Comparison of ENCODE assay signal across 17 mouse cellular contexts in genomic region chr12:105601586-105601985, GRCm38 (mm10). TPM values are rescaled to one million over a fixed set of nuclear protein-coding genes. Genes with fewer than 3 reads are reported as not detected.
DNase-seq lines count a peak whose midpoint lies in the region; ATAC-seq and TF ChIP-seq lines count a peak whose summit lies in the region.
"Had no signal": no experiment of that assay in that cellular context is flagged by ENCODE, and none has a peak within 500 bp of the region (broad histone marks: within the 10 kb centered on the region; RNA-seq: fewer than 3 reads in every experiment).

No protein-coding gene starts in this region.

- no peaks in the 10 kb centered on the region for H3K9me3 ChIP-seq in forebrain, embryonic 14.5 days (replicated peaks; ENCODE audit: control insufficient read depth, low read length)
- no peaks in the 10 kb centered on the region for H3K9me3 ChIP-seq in forebrain, embryonic 12.5 days
- H3K9me3 ChIP-seq in midbrain, embryonic 10.5 days (replicated peaks), result no peaks in the 10 kb centered on the region
- H3K9me3 ChIP-seq in midbrain, embryonic 16.5 days (replicated peaks; ENCODE audit: control insufficient read depth, low read length, poor library complexity, severe bottlenecking), result no peaks in the 10 kb centered on the region
- H3K9me3 ChIP-seq in forebrain, embryonic 16.5 days (ENCODE audit: control insufficient read depth, low read length), result no peaks in the 10 kb centered on the region
- H3K9me3 ChIP-seq: heart, embryonic 15.5 days had no signal

- 29% methylated on average over 6 of the region's 6 CpGs for WGBS in forebrain, embryonic 14.5 days
- WGBS in forebrain, embryonic 12.5 days, result 57% methylated on average over 6 of the region's 6 CpGs
- 73% methylated on average over 6 of the region's 6 CpGs for WGBS in midbrain, embryonic 10.5 days
- WGBS in midbrain, embryonic 16.5 days, result 41% methylated on average over 6 of the region's 6 CpGs
- WGBS in forebrain, embryonic 16.5 days, result 25% methylated on average over 6 of the region's 6 CpGs

- H3K27ac ChIP-seq in forebrain, embryonic 14.5 days (ENCODE audit: low read depth, low read length), result peak overlapping the region; percentile 11; the same call in 1 of the 2 replicates
- H3K27ac ChIP-seq in forebrain, embryonic 12.5 days, result no peak overlapping the region
- H3K27ac ChIP-seq in midbrain, embryonic 10.5 days (replicated peaks), result 0 out of 2 replicates have a peak overlapping the region, but pooled peaks have one; percentile 60
- no peak overlapping the region for H3K27ac ChIP-seq in midbrain, embryonic 16.5 days (ENCODE audit: low read length)
- H3K27ac ChIP-seq in forebrain, embryonic 16.5 days (ENCODE audit: low read length), result no peak overlapping the region
- H3K27ac ChIP-seq: heart, embryonic 15.5 days had no signal

- H3K27me3 ChIP-seq in forebrain, embryonic 14.5 days (replicated peaks; ENCODE audit: control insufficient read depth, insufficient read depth, low read length), result no peaks in the 10 kb centered on the region
- H3K27me3 ChIP-seq in forebrain, embryonic 12.5 days, result peaks cover 7% of the 10 kb centered on the region; the same call in 1 of the 2 replicates
- H3K27me3 ChIP-seq in midbrain, embryonic 10.5 days (ENCODE audit: low read depth, poor library complexity, severe bottlenecking), result peaks cover 54% of the 10 kb centered on the region
- no peaks in the 10 kb centered on the region for H3K27me3 ChIP-seq in midbrain, embryonic 16.5 days (ENCODE audit: control insufficient read depth, insufficient read depth, low read depth, low read length)
- H3K27me3 ChIP-seq in forebrain, embryonic 16.5 days (replicated peaks; ENCODE audit: control insufficient read depth, insufficient read depth, low read length), result no peaks in the 10 kb centered on the region

- no peak overlapping the region for H3K4me3 ChIP-seq in forebrain, embryonic 14.5 days (ENCODE audit: low read depth, low read length)
- no peak overlapping the region for H3K4me3 ChIP-seq in forebrain, embryonic 12.5 days (replicated peaks)
- no peak overlapping the region for H3K4me3 ChIP-seq in midbrain, embryonic 10.5 days
- H3K4me3 ChIP-seq in midbrain, embryonic 16.5 days (ENCODE audit: low read depth, low read length), result no peak overlapping the region
- H3K4me3 ChIP-seq in forebrain, embryonic 16.5 days (replicated peaks; ENCODE audit: low read length), result no peak overlapping the region
- H3K4me3 ChIP-seq: heart, embryonic 15.5 days had no signal

- no peak for TF ChIP-seq CTCF in brain, embryonic 14.5 days (IDR thresholded peaks at IDR 0.05; ENCODE audit: borderline replicate concordance, extremely low read depth, insufficient read depth, insufficient read length)

- DNase-seq in forebrain, embryonic 14.5 days (ENCODE audit: low spot score), result peak; percentile 53
- DNase-seq in midbrain, embryonic 10.5 days (ENCODE audit: low spot score), result no peak
- peak; percentile 68 for DNase-seq in brain, embryonic 14.5 days (ENCODE audit: low read depth)
- no peak for DNase-seq in adrenal gland, postnatal 4 days (ENCODE audit: low spot score in 2 of 2)
- DNase-seq in kidney, adult 9 months, result no peak
- DNase-seq: B cell, adult 2 months; gastrocnemius, postnatal 36 days; kidney, postnatal 25 days; lung, adult 2 months; right cerebral cortex, postnatal 25 days; thymus, postnatal 25 days had no signal

- ATAC-seq in forebrain, embryonic 14.5 days, result 0 out of 2 replicates have a peak, but pooled peaks have one; percentile 18
- no peak for ATAC-seq in forebrain, embryonic 12.5 days (ENCODE audit: low FRiP score)
- no peak for ATAC-seq in midbrain, embryonic 16.5 days
- ATAC-seq in forebrain, embryonic 16.5 days, result peak; percentile 31; the same call in 1 of the 2 replicates
- ATAC-seq: intestine, embryonic 16.5 days had no signal

- no peak overlapping the region for H3K9ac ChIP-seq in forebrain, embryonic 14.5 days (ENCODE audit: low read length)
- H3K9ac ChIP-seq in forebrain, embryonic 12.5 days, result no peak overlapping the region
- H3K9ac ChIP-seq in midbrain, embryonic 16.5 days (ENCODE audit: low read depth, low read length), result no peak overlapping the region
- no peak overlapping the region for H3K9ac ChIP-seq in forebrain, embryonic 16.5 days (replicated peaks; ENCODE audit: low read depth, low read length)
- H3K9ac ChIP-seq: heart, embryonic 15.5 days had no signal

- no peak for TF ChIP-seq POLR2A in brain, embryonic 14.5 days (IDR thresholded peaks at IDR 0.05; ENCODE audit: borderline replicate concordance, extremely low read depth, insufficient read depth, insufficient read length, poor library complexity, severe bottlenecking)

- peaks cover 2% of the 10 kb centered on the region; the same call in 1 of the 2 replicates for H3K4me1 ChIP-seq in forebrain, embryonic 14.5 days (ENCODE audit: control insufficient read depth, insufficient read depth, low read length)
- H3K4me1 ChIP-seq in forebrain, embryonic 12.5 days, result peaks cover 28% of the 10 kb centered on the region
- H3K4me1 ChIP-seq in midbrain, embryonic 10.5 days, result peaks cover 65% of the 10 kb centered on the region
- H3K4me1 ChIP-seq in midbrain, embryonic 16.5 days (ENCODE audit: control insufficient read depth, insufficient read depth, low read length), result no peaks in the 10 kb centered on the region; the same call in 1 of the 2 replicates
- H3K4me1 ChIP-seq in forebrain, embryonic 16.5 days (replicated peaks; ENCODE audit: control insufficient read depth, insufficient read depth, low read length), result peaks cover 6% of the 10 kb centered on the region; the same call in 1 of the 2 replicates

- H3K4me2 ChIP-seq in forebrain, embryonic 14.5 days (ENCODE audit: low read length), result no peak overlapping the region
- H3K4me2 ChIP-seq in forebrain, embryonic 12.5 days, result no peak overlapping the region
- no peak overlapping the region for H3K4me2 ChIP-seq in midbrain, embryonic 16.5 days (ENCODE audit: low read length)
- no peak overlapping the region for H3K4me2 ChIP-seq in forebrain, embryonic 16.5 days (ENCODE audit: low read length)
- H3K4me2 ChIP-seq: heart, embryonic 15.5 days had no signal

- H3K36me3 ChIP-seq in forebrain, embryonic 14.5 days (ENCODE audit: control insufficient read depth, insufficient read depth, low read length), result no peaks in the 10 kb centered on the region
- no peaks in the 10 kb centered on the region for H3K36me3 ChIP-seq in forebrain, embryonic 12.5 days (replicated peaks)
- H3K36me3 ChIP-seq in midbrain, embryonic 10.5 days, result no peaks in the 10 kb centered on the region
- H3K36me3 ChIP-seq in midbrain, embryonic 16.5 days (ENCODE audit: control insufficient read depth, insufficient read depth, low read length), result no peaks in the 10 kb centered on the region
- H3K36me3 ChIP-seq in forebrain, embryonic 16.5 days (ENCODE audit: control insufficient read depth, insufficient read depth), result no peaks in the 10 kb centered on the region
- H3K36me3 ChIP-seq: heart, embryonic 15.5 days had no signal

RNA-seq across cellular contexts. Expression of gene Bdkrb1, which starts 1.3 kb away (rescaled TPM):
- not detected in 2 replicates for polyA plus RNA-seq in forebrain, embryonic 14.5 days (2014; fragmentation: Nextera tagmentation; extraction: Ambion mirVana)
- polyA plus RNA-seq in forebrain, embryonic 12.5 days (2016; fragmentation: Nextera tagmentation; extraction: Ambion mirVana), result 0.24 TPM in 1 of 2 replicates, not detected in the other
- not detected in 2 replicates for polyA plus RNA-seq in midbrain, embryonic 10.5 days (2016; fragmentation: Nextera tagmentation; extraction: Ambion mirVana)
- polyA plus RNA-seq in midbrain, embryonic 16.5 days (2015; fragmentation: Nextera tagmentation; extraction: Ambion mirVana), result 0.14 TPM in 1 of 2 replicates, not detected in the other
- 0.12 TPM in 1 of 2 replicates, not detected in the other for polyA plus RNA-seq in brain, embryonic 14.5 days (2012; rRNA removed)
- 0.19 TPM in 1 of 2 replicates, not detected in the other for polyA plus RNA-seq in forebrain, embryonic 16.5 days (2015; fragmentation: Nextera tagmentation; extraction: Ambion mirVana)
- not detected for total RNA-seq in adrenal gland, postnatal 4 days (2021)
- total RNA-seq: ES-E14 had no signal
- polyA plus RNA-seq: heart, embryonic 15.5 days had no signal

RNA-seq across cellular contexts. Expression of gene Bdkrb2, which starts 38.6 kb away (rescaled TPM):
- polyA plus RNA-seq in forebrain, embryonic 14.5 days (2014; fragmentation: Nextera tagmentation; extraction: Ambion mirVana), result 0.23 TPM in 2 replicates
- 0.35 and 0.40 TPM in 2 replicates for polyA plus RNA-seq in forebrain, embryonic 12.5 days (2016; fragmentation: Nextera tagmentation; extraction: Ambion mirVana)
- 0.46 and 0.72 TPM in 2 replicates for polyA plus RNA-seq in midbrain, embryonic 10.5 days (2016; fragmentation: Nextera tagmentation; extraction: Ambion mirVana)
- polyA plus RNA-seq in midbrain, embryonic 16.5 days (2015; fragmentation: Nextera tagmentation; extraction: Ambion mirVana), result 1.6 and 2.4 TPM in 2 replicates
- polyA plus RNA-seq in brain, embryonic 14.5 days (2012; rRNA removed), result 0.40 and 0.98 TPM in 2 replicates
- polyA plus RNA-seq in forebrain, embryonic 16.5 days (2015; fragmentation: Nextera tagmentation; extraction: Ambion mirVana), result 0.61 and 0.73 TPM in 2 replicates
- 10 to 100 TPM in 1 of 2 experiments, 1 to 10 TPM in 1; 9.6 to 10.7 TPM for total RNA-seq in adrenal gland, postnatal 4 days (2021)

Comparison
In these comparisons a context has a peak if more than half of its experiments do, and no peak if none do; other contexts are left out.
1. ATAC-seq: peak in forebrain, embryonic 14.5 days (single experiment) and forebrain, embryonic 16.5 days (single experiment); none in forebrain, embryonic 12.5 days (single experiment) and midbrain, embryonic 16.5 days (single experiment).
2. H3K27ac ChIP-seq: peak in forebrain, embryonic 14.5 days (single experiment) and midbrain, embryonic 10.5 days (single experiment); none in forebrain, embryonic 12.5 days (single experiment), midbrain, embryonic 16.5 days (single experiment) and forebrain, embryonic 16.5 days (single experiment).
3. DNase-seq: peak in forebrain, embryonic 14.5 days (single experiment) and brain, embryonic 14.5 days (single experiment); none in midbrain, embryonic 10.5 days (single experiment), adrenal gland, postnatal 4 days (0 of 2) and kidney, adult 9 months (single experiment).